Mouse (Mus musculus): ENCODE results near the gene Fam184b. TPM values are rescaled to one million over a fixed set of nuclear protein-coding genes. Genes with fewer than 3 reads are reported as not detected.

The Fam184b gene
- polyA plus RNA-seq, 1 experiment from 2014 or later: 14.5 TPM

GRCm38 (mm10) chr5:45629470-45629869 is 9.9 kb downstream of the Fam184b start:
- no peaks in the 10 kb centered on the region for H3K4me1 ChIP-seq (ENCODE audit: control insufficient read depth, insufficient read depth, low read depth, low read length)
- no peak overlapping the region for H3K27ac ChIP-seq (ENCODE audit: low read depth, low read length)
- no peak overlapping the region for H3K4me2 ChIP-seq (ENCODE audit: low read length)
- ATAC-seq: no peak
- no peaks in the 10 kb centered on the region for H3K9me3 ChIP-seq (ENCODE audit: control insufficient read depth, low read length)
- H3K27me3 ChIP-seq (replicated peaks; ENCODE audit: control insufficient read depth, insufficient read depth, low read length): no peaks in the 10 kb centered on the region
- H3K4me3 ChIP-seq (ENCODE audit: low read length): no peak overlapping the region
- no peaks in the 10 kb centered on the region for H3K36me3 ChIP-seq (ENCODE audit: control insufficient read depth, insufficient read depth, low read length)
- H3K9ac ChIP-seq (ENCODE audit: low read depth, low read length): no peak overlapping the region

- Histone ChIP-seq H3K9me3 (ENCODE audit: control insufficient read depth, low read length) (no peaks in the 10 kb centered on the region; the same call in 1 of the 2 replicates), H3K27me3 (replicated peaks; ENCODE audit: control insufficient read depth, insufficient read depth, low read length) (no peaks in the 10 kb centered on the region), H3K27ac (ENCODE audit: low read depth, low read length) (no peak overlapping the region), H3K4me3 (ENCODE audit: low read length) (no peak overlapping the region), H3K4me2 (ENCODE audit: low read length) (no peak overlapping the region), H3K9ac (ENCODE audit: low read depth, low read length) (no peak overlapping the region), H3K4me1 (ENCODE audit: control insufficient read depth, insufficient read depth, low read depth, low read length) (no peaks in the 10 kb centered on the region), H3K36me3 (ENCODE audit: control insufficient read depth, insufficient read depth, low read length) (no peaks in the 10 kb centered on the region)
- ATAC-seq: peak; percentile 85
- WGBS: 30% methylated on average over 1 of the region's 1 CpGs
Observed at GRCm38 (mm10) chr5:45627771-45628170, 11.6 kb downstream of the Fam184b start.

- Histone ChIP-seq H3K27ac (ENCODE audit: low read depth, low read length) (no peak overlapping the region), H3K4me1 (ENCODE audit: control insufficient read depth, insufficient read depth, low read depth, low read length) (no peaks in the 10 kb centered on the region), H3K9ac (ENCODE audit: low read depth, low read length) (no peak overlapping the region), H3K36me3 (ENCODE audit: control insufficient read depth, insufficient read depth, low read length) (no peaks in the 10 kb centered on the region), H3K4me2 (ENCODE audit: low read length) (no peak overlapping the region), H3K27me3 (replicated peaks; ENCODE audit: control insufficient read depth, insufficient read depth, low read length) (no peaks in the 10 kb centered on the region), H3K4me3 (ENCODE audit: low read length) (no peak overlapping the region), H3K9me3 (ENCODE audit: control insufficient read depth, low read length) (no peaks in the 10 kb centered on the region; the same call in 1 of the 2 replicates)
- 49% methylated on average over 3 of the region's 3 CpGs for WGBS
- ATAC-seq: no peak
Observed at GRCm38 (mm10) chr5:45621511-45621910, 17.9 kb downstream of the Fam184b start.

GRCm38 (mm10) chr5:45599056-45599455 is 40.4 kb downstream of the Fam184b start:
- ATAC-seq: no peak
- H3K4me3 ChIP-seq (ENCODE audit: low read length): no peak overlapping the region
- 78% methylated on average over 4 of the region's 4 CpGs for WGBS
- no peak overlapping the region for H3K4me2 ChIP-seq (ENCODE audit: low read length)
- H3K27me3 ChIP-seq (replicated peaks; ENCODE audit: control insufficient read depth, insufficient read depth, low read length): no peaks in the 10 kb centered on the region
- no peaks in the 10 kb centered on the region for H3K9me3 ChIP-seq (ENCODE audit: control insufficient read depth, low read length)
- H3K4me1 ChIP-seq (ENCODE audit: control insufficient read depth, insufficient read depth, low read depth, low read length): peaks cover 3% of the 10 kb centered on the region; the same call in 1 of the 2 replicates
- no peaks in the 10 kb centered on the region for H3K36me3 ChIP-seq (ENCODE audit: control insufficient read depth, insufficient read depth, low read length)
- no peak overlapping the region for H3K27ac ChIP-seq (ENCODE audit: low read depth, low read length)
- no peak overlapping the region for H3K9ac ChIP-seq (ENCODE audit: low read depth, low read length)

GRCm38 (mm10) chr5:45595363-45596039 is 43.9 kb downstream of the Fam184b start:
- Histone ChIP-seq H3K9me3 (ENCODE audit: control insufficient read depth, low read length) (no peaks in the 10 kb centered on the region), H3K4me2 (ENCODE audit: low read length) (no peak overlapping the region), H3K27ac (ENCODE audit: low read depth, low read length) (no peak overlapping the region; the same call in 1 of the 2 replicates), H3K36me3 (ENCODE audit: control insufficient read depth, insufficient read depth, low read length) (no peaks in the 10 kb centered on the region), H3K27me3 (replicated peaks; ENCODE audit: control insufficient read depth, insufficient read depth, low read length) (no peaks in the 10 kb centered on the region), H3K4me3 (ENCODE audit: low read length) (no peak overlapping the region), H3K4me1 (ENCODE audit: control insufficient read depth, insufficient read depth, low read depth, low read length) (peaks cover 3% of the 10 kb centered on the region; the same call in 1 of the 2 replicates), H3K9ac (ENCODE audit: low read depth, low read length) (no peak overlapping the region)
- ATAC-seq: peak; percentile 95
- 22% methylated on average over 3 of the region's 3 CpGs for WGBS

GRCm38 (mm10) chr5:45593276-45593675 is 46.1 kb downstream of the Fam184b start:
- WGBS: 69% methylated on average over 6 of the region's 6 CpGs
- H3K4me1 ChIP-seq (ENCODE audit: control insufficient read depth, insufficient read depth, low read depth, low read length): peaks cover 3% of the 10 kb centered on the region; the same call in 1 of the 2 replicates
- H3K4me2 ChIP-seq (ENCODE audit: low read length): no peak overlapping the region
- H3K27me3 ChIP-seq (replicated peaks; ENCODE audit: control insufficient read depth, insufficient read depth, low read length): no peaks in the 10 kb centered on the region
- no peak overlapping the region for H3K9ac ChIP-seq (ENCODE audit: low read depth, low read length)
- ATAC-seq: no peak
- no peak overlapping the region for H3K4me3 ChIP-seq (ENCODE audit: low read length)
- H3K27ac ChIP-seq (ENCODE audit: low read depth, low read length): no peak overlapping the region
- H3K36me3 ChIP-seq (ENCODE audit: control insufficient read depth, insufficient read depth, low read length): no peaks in the 10 kb centered on the region
- H3K9me3 ChIP-seq (ENCODE audit: control insufficient read depth, low read length): no peaks in the 10 kb centered on the region

GRCm38 (mm10) chr5:45590094-45590493 is 49.3 kb downstream of the Fam184b start:
- Histone ChIP-seq H3K4me3 (ENCODE audit: low read length) (no peak overlapping the region), H3K27ac (ENCODE audit: low read depth, low read length) (no peak overlapping the region), H3K9me3 (ENCODE audit: control insufficient read depth, low read length) (no peaks in the 10 kb centered on the region), H3K36me3 (ENCODE audit: control insufficient read depth, insufficient read depth, low read length) (no peaks in the 10 kb centered on the region), H3K4me2 (ENCODE audit: low read length) (no peak overlapping the region), H3K27me3 (replicated peaks; ENCODE audit: control insufficient read depth, insufficient read depth, low read length) (no peaks in the 10 kb centered on the region), H3K4me1 (ENCODE audit: control insufficient read depth, insufficient read depth, low read depth, low read length) (no peaks in the 10 kb centered on the region), H3K9ac (ENCODE audit: low read depth, low read length) (no peak overlapping the region)
- no peak for ATAC-seq
- WGBS: 91% methylated on average over 4 of the region's 4 CpGs

- ATAC-seq: no peak
- Histone ChIP-seq H3K4me3 (ENCODE audit: low read length) (no peak overlapping the region), H3K27me3 (replicated peaks; ENCODE audit: control insufficient read depth, insufficient read depth, low read length) (no peaks in the 10 kb centered on the region), H3K9me3 (ENCODE audit: control insufficient read depth, low read length) (no peaks in the 10 kb centered on the region), H3K27ac (ENCODE audit: low read depth, low read length) (no peak overlapping the region), H3K9ac (ENCODE audit: low read depth, low read length) (no peak overlapping the region), H3K36me3 (ENCODE audit: control insufficient read depth, insufficient read depth, low read length) (no peaks in the 10 kb centered on the region), H3K4me2 (ENCODE audit: low read length) (no peak overlapping the region), H3K4me1 (ENCODE audit: control insufficient read depth, insufficient read depth, low read depth, low read length) (no peaks in the 10 kb centered on the region)
- WGBS: 88% methylated on average over 8 of the region's 8 CpGs
Observed at GRCm38 (mm10) chr5:45584601-45585000, 54.8 kb downstream of the Fam184b start.

- H3K4me1 ChIP-seq (ENCODE audit: control insufficient read depth, insufficient read depth, low read depth, low read length): no peaks in the 10 kb centered on the region
Observed at GRCm38 (mm10) chr5:45580279-45580678, 59.1 kb downstream of the Fam184b start.

More at GRCm38 (mm10) chr5:45580279-45580678, 59.1 kb downstream of the Fam184b start:
- ATAC-seq: no peak
- Histone ChIP-seq H3K4me3 (ENCODE audit: low read length) (no peak overlapping the region), H3K9ac (ENCODE audit: low read depth, low read length) (no peak overlapping the region), H3K9me3 (ENCODE audit: control insufficient read depth, low read length) (no peaks in the 10 kb centered on the region), H3K27ac (ENCODE audit: low read depth, low read length) (no peak overlapping the region), H3K36me3 (ENCODE audit: control insufficient read depth, insufficient read depth, low read length) (no peaks in the 10 kb centered on the region), H3K27me3 (replicated peaks; ENCODE audit: control insufficient read depth, insufficient read depth, low read length) (no peaks in the 10 kb centered on the region), H3K4me2 (ENCODE audit: low read length) (no peak overlapping the region)
- 86% methylated on average over 10 of the region's 10 CpGs for WGBS

All from hindbrain, embryonic 16.5 days (tissue).